Mouse (Mus musculus): ENCODE data around the gene 4921504E06Rik.

4921504E06Rik gene

DNA sequence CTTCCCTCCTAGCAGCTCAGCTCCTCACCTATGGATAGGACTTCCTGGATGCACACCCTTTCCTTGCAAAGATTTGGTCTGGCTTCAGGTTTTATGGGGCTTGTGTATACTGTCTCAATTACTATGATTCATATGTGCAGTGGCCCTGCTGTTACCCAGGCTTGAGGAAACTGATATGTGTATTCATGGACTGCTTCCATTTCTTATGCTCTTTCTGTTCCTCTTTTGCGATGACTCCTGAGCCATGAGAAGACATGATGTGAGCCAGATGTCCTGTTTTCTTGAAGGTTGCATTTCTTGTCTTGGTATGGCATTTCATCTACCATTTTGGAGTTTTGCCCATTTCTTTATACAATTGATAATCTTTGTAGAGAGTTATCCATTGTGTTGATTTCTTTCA lies 48.0 kb downstream of the 4921504E06Rik start:
- no peak for DNase-seq (ENCODE audit: low spot score in 2 of 2)

DNA sequence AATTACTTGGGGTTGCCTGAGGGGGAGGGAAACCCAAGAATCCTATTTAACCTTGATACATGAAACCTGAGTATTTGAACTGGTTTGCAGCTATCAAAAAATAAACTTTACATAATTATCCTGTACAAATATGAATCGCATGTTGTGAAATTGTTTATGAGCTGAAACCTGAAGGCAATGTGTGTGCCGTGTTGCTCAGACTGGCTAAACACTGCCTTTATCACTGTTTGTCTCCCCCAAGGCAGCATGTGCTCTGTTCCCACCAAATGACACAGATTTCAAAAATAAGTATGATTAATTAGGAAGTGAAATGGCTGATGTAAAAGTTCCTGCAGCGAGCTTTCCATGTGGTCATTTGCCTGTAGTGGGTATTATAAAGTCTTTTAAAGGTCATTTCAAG lies 63.5 kb downstream of the 4921504E06Rik start:
- no peak for DNase-seq (ENCODE audit: low spot score in 2 of 2)

DNA sequence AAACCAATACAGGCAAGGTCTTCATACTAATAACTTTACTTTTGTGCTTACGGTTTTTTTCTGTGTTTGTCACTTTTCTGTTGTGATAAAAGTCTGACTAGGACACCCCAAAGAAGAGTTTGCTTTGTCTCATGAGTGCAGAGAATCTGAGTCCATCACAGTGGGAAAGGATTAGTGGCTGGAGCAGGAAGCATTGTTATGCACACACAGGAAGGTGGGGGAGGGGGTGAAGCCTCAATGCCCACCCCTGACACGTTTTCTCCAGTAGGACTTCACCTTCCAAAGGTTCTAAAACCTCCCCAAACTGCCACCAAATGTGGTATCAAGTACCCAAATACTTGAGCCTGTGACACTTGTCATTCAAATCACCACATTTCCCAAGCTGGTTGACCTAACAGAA lies 91.8 kb downstream of the 4921504E06Rik start:
- no peak for DNase-seq (ENCODE audit: low spot score in 2 of 2)

DNA sequence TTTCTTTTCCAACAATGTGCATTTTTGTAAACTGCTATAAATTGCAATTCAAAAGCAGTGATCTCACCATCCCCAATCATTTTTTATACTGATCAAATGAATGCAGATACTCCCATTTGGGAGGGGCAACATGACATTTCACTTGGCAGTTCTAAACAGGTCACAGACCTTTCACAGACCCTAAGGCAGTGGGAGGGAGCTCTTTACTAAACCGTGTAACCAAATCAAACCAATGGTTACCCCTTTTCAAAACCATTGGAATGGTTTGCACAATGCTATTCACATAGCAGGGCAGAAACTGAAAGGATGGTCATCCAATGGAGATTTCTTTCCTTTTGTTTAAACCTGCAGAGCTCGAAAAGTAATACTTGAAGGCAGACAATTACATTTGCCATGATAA lies 94.9 kb downstream of the 4921504E06Rik start:
- DNase-seq (ENCODE audit: low spot score in 2 of 2) = no peak

DNA sequence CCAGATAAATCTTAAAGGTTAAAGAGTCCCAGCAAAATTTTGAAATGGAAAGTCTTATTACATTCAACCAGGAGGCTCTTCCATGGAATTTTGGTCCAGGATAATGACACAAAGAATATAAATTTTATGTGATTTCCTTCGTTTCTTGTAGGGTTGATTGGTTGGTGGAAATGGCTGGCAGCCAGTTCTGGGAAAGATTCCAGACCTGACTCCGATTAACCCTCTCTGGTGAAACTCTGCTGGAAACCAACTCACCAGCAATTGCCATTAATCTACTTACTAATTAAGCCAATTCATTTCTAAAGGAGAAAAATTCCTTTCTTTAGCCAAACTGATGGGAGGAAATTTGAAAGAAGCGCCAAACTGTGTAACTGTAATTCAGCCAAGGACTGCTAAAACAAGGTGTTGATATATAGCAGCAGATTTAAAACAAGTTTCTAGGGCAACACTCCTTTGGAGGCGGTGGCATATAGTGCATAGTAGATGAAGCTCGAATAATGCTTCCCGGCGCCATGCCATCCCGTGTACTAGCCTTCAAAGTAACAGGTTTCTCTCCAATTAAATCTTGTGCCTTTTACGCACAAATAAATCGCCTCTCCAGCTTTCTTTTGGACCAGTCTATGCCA lies 97.7 kb downstream of the 4921504E06Rik start:
- no peak for DNase-seq (ENCODE audit: low spot score in 2 of 2)

DNA sequence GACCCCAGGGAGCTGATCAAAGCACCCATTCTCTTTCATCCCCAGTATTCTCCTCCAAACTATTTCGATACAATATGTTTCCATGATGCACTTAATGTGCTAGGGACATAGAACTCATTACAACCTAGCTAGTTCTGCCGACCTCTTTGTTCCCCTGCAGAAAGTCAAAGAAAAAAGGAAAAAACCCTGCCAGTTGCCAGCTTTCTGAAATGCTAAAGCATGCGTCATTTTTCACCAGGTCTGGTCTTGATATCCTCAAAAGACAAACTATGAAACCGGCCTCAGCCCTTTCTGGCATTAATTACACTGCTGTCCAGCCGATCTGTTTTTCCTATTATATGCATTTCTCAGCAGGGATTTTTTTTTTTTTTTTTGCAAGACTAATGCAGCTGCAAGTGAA lies 98.5 kb downstream of the 4921504E06Rik start:
- no peak for DNase-seq (ENCODE audit: low spot score in 2 of 2)

DNA sequence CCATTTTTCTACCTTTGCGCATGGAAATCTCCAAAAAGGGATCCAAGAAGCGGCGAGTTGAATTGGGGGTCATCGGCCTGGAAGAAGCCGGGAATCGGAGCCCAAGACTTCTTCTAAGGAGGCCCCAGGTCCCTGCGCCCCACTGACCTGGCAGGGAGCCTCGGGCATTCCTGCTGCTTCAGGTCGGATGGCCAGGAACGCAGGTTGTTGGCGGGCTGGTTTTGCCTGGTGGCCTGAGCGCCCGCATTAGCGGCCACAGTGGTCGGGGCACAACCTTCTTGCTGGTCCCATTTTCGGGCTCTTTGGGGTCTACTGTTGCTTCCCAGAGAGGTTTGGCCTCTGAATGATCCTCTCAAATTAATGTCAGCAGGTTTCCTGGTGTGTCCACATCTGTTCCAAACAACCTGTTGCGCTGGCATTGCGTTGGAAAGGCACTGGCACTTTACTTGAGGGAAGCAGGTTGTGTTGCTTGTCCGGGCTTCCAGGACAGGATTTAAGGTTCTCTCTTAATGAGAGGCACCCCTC lies 101.1 kb downstream of the 4921504E06Rik start:
- no peak for DNase-seq (ENCODE audit: low spot score in 2 of 2)

DNA sequence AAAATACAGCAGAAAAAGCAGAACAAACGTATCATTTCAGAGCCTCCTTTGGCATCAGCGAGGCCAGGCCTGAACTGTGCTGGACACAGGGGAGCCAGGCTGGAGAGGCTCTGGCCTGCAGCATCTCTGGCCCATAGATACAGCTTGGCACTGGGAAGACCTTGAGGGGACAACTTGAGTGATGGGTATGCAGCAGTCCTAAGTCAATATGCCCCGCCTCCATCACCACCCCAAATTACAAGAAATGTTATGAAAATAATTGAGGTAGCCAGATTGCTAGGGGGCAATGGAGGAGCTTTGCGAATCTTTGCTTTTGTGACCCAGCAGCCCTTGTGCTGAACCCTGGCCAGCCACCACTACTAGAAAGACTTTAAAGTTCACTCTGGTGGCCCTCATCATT lies 104.4 kb downstream of the 4921504E06Rik start:
- DNase-seq (ENCODE audit: low spot score in 2 of 2) = no peak

DNA sequence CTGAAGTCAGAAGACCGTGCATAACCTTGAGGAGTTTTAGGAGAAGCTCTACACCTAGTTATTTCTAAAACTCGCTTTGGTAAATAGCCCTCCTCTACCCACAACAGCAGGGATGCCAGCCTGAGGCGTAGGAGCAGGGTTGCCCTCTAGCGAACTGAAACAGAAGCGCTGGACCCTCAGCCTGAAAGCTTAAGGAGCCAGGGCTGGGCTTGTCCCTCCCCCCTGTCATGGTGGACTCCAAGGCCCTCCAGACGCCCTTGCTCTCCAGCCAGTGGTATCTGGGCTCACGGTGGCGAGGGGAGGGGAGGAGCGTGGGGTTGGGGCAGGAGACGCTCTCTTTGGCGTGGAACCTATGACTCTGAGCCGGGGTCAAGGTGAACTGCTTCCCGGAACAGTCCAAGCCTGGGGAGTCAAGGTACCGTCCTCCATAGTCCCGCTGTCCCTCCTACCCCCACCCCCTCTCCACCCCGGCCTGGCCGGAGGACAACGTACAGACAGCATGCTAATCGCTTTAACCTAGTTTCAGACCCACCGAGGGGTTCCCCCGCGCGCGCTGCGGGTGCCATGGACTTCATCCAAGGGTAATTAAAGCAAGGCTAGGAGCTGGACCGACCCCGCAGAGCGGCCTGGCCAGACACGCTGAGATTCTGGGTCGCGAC lies 105.5 kb downstream of the 4921504E06Rik start:
- DNase-seq (ENCODE audit: low spot score in 2 of 2) = no peak

DNA sequence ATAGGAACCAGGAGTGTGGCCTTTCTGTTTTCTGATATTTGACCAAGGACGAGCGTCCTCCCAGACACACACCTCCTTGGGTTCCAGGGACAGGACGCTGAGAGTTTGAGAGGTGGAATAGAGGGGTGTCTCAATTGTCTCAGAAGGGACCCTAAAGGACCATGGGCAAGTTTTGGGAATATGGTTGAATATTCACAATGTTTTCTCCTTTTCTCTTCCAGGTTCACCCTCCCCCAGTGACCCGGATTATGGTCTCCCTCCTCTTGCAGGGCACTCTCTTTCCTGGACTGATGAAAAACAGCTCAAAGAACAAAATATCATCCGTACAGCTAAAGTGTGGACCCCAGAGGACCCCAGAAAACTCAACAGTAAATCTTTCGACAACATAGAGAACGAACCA lies 107.0 kb downstream of the 4921504E06Rik start:
- DNase-seq (ENCODE audit: low spot score in 2 of 2) = no peak

DNA sequence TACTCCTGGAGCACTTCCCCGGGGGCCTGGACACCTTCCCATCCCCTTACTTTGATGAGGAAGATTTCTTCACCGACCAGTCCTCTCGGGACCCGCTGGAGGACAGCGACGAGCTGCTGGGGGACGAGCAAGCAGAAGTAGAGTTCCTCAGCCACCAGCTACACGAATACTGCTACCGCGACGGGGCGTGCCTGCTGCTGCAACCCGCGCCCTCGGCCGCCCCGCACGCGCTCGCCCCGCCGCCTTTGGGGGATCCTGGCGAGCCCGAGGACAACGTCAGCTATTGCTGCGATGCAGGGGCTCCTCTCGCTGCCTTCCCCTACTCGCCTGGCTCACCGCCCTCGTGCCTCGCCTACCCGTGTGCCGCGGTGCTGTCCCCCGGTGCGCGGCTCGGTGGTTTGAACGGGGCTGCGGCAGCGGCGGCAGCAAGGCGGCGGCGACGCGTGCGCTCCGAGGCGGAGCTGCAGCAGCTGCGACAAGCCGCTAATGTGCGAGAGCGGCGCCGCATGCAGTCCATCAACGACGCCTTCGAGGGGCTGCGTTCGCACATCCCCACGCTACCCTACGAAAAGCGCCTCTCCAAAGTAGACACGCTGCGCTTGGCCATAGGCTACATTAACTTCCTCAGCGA lies 107.7 kb downstream of the 4921504E06Rik start:
- no peak for DNase-seq (ENCODE audit: low spot score in 2 of 2)

DNA sequence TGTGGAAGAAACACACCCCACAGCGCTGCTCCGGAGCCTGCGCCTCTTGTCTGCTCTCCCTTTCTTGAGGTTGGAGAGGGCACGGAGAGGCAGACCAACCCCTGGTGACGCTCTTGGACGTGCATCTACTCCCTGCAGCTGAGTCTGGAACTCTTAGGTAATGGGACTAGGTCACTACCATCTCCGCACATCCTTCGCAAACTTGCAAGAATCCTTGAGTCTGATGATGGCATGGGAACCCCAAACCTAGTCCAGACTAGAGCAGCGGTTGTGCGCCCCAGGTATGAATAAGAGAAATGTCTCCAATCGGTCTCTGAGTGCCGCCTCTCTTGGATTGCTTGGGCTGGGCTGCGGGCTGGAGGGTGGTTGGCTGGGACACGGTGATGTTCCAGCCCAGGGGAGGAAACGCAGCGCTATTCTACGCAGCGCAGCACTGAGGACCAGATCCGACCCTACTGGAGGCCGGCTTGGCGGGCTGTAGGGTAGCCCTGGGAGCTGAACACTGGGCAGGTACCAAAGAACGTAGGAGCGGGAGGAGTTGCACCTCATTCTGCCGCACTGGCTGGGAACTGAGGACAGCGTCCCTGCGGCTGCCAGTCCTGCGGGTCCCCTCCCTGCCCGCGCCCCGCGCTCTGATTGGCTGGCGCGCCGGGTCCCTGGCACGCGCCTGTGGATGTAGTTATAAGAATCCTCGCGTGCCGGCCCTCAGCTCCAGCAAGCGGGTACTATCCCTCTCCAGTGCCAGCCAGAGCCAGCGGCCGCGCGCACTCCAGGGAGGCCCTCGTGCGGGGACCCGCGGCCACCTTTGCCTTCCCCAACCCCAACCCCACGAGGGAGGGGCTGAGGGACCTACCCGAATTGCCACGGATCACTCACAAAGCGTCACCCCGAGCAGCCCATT lies 108.5 kb downstream of the 4921504E06Rik start, which contains the start of gene Ptf1a:
Ptf1a (plus strand) TSS at position 733 of the 901 bp plus-strand sequence.
- no peak for DNase-seq (ENCODE audit: low spot score in 2 of 2)

DNA sequence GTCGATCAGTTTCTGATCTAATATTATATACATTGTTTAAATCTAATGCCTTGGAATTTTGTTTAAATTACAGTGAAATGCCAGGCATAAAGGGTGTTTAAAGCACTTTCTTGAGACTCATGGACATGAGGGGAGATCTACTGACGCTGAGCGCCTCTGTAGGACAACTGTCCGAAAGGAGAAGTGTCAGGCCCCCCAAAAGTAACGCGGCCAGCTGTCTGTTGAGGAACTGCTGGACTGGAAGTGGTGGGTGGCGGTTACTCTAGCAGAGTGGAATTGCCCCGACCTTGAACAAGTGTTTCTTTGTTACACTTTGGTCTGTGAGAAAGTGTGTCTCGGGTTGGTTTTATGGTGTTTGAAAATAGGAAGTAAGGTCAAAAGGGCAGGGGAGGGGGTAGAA lies 109.4 kb downstream of the 4921504E06Rik start:
- no peak for DNase-seq (ENCODE audit: low spot score in 2 of 2)

DNA sequence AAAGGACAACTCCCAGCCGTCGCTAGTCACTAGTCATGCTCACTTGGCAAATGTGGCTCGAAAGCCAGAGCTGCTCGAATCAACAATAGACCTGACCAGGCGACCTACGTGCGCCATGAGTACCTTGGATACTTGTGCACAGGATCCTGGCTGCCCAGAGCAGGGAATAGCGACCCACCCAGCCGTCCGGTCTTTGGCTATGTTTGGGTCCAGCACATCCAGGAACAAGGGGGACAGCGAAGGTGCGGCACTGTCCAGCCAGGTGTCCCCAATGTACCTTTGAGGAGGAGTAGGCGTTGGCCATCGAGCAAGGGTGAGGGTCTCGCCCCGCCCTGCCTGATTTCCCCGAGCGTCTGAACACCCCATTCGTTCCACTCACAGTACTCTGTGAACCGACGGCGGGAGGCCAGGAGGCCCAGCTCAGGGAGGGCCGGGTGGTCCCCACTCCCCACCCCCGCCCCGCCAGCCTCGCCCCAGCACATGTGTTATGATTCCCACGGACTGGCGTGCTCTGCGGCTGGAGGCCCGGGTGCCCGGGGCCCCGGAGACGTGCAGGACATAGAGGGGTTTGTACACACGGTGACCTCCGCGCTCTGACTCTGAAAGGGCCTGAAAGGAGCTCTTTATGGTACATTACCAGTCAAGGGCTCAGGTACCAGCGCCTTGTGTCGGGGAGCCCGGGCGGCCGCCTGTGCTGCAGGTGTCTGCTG lies 121.9 kb downstream of the 4921504E06Rik start:
- no peak for DNase-seq (ENCODE audit: low spot score in 2 of 2)

DNA sequence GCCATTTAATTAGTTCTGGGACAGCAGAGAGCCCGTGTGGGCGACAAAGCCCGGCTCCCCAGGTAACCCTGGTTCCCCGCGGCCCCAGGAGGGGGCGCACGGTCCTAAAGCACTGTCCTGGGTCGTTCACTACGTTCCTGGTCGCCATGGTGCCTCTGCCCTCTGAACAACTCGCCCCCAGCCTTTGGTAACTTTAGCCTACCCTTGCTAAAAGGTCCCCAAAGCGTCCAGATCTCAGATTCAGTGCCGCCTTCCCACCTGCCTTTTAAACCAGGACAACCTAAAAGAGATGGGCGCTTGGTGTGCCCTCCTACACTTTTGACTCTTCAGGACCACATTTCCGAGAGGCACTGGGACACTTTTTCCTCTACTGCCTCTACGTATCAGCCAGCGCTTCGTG lies 122.5 kb downstream of the 4921504E06Rik start:
- DNase-seq (ENCODE audit: low spot score in 2 of 2) = no peak

DNA sequence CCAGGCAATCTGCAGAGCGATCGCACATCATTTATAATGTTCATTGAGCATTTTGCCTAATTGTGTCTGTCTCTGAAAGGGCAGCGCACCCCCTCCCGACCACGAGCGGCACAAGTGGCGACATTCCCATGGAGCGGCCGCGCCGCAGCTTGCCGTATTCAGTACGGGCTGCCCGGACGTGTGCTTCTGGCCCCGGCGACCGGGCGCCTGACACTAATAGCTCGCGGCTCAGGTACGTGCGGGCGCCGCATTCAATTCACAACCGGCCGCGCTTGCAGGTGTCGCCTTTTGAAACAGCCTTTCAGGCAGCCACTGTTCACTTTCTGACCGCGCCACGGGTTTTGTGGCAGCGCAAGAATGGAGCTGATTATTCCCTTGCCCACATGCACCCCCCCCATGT lies 123.0 kb downstream of the 4921504E06Rik start:
- DNase-seq (ENCODE audit: low spot score in 2 of 2) = no peak

DNA sequence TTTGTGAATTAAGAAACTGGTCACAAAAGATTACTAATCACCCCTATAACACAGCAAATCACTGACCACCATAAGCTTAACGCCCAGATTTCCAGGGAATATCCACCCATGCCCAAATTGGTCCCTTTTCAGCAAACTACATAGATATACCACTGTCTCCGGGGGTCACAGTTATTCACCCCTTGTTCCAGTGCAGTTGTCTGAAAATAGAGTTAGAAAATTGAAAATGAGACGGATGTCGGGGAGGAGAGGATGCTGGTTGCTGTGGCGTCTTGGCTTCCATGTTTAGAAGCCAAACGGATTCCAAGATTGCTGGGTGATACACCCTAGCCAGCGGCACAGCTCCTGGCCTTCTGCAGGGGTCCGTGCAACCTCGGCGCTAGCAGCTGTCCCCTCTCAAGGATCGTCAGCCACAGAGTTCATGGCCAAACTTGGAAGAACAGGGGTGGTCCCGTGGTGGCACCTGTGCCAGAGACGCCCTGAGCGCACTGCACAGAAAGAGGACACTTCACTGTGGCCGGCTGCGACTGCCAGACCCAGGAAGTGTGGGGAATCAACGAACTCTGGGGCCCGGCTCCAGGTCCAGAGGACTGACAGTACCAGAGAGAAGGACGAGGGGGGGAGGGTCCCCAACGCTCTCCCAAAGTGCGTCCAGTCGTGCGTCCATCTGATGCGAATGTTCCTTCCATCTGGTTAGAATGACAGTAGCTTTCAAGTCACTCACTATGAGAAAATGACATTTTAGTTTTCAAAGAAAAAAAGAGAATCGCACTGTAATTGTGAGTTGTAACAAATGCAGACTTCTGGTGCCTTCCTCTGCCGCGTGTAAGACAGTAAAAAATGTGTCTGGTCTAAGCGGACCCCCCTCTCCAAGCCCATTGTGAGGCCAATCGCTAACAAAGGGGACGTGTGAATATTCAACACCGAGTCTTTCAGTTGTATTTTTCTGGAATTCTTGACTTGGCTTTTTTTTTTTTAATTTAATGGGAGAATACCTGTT lies 123.7 kb downstream of the 4921504E06Rik start:
- DNase-seq (ENCODE audit: low spot score in 2 of 2) = no peak

DNA sequence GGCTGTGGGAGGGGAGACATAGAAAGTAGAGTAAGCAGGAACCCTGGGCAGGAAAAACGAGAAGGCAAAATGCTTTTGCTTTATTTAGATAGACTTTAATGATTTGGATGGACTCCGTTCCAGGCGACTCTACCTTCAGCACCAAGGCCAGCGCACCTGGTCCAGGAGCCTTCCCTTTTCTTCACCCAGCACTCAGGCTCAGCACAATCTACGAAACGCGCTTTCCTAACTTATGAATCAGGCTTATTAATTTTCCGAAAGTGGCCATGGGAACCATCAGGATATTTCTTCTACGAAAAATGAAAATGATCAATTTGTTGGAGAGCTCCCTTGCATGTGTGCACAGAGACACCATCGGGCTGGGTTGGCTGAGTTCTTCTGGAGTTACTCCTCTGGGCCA lies 124.7 kb downstream of the 4921504E06Rik start:
- peak; percentile 24 to 27 for DNase-seq (ENCODE audit: low spot score in 2 of 2)

DNA sequence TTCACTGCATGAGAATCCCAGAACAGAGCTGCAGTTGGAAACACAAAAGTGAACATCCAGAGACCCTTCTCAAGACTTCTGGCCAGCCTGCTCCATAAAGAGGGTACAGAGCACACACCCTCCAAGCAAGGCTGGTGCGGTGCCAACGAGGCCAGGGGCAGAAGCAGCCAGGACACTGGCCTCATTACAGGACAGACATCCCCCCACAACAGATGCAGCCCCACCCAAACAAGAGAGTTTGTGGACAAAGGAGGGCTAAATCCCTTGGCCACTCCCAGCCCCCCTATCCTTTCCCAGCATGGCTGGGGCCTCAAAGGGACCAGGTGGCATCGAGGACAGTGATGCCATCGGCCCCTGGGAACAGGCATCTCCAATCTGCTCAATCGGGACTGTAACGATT lies 130.6 kb downstream of the 4921504E06Rik start:
- no peak for DNase-seq (ENCODE audit: low spot score in 2 of 2)

DNA sequence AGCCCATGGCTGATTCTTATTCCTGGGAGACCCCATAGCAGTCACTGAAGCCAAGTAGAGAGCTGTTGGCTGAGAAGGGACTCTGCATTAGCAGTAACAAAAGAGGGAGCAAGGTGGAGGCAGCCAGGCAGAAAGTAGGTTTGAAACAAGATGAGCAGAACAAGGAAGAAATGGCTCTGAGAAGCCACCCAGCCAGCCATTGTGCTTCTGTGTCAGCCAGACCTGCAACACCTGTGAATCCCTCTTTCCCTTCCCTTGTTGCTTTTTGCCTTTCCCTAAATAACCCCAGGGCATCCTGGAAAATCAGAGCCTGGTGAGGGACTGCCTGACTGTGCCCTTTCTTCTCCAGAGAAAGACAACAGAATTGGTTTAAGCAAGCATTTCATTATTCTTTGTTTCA lies 131.5 kb downstream of the 4921504E06Rik start:
- DNase-seq (ENCODE audit: low spot score in 2 of 2) = no peak

Measured in urinary bladder, postnatal 36 days (tissue).